Mouse (Mus musculus) cerebellum, adult 2 months (tissue): ENCODE data around the gene Agap1.

Source experiments
- CTCF ChIP-seq: fragments of 200-500 bp; IDR thresholded peaks from 2 replicates; pipeline ENCODE4 v1.5.1; 2011; ENCODE audit warnings: low read depth, mild to moderate bottlenecking, control low read depth, low read length, moderate library complexity, borderline replicate concordance; ENCODE audit not compliant: insufficient read depth
- POLR2A ChIP-seq: fragments of 200-500 bp; IDR thresholded peaks from 2 replicates; pipeline ENCODE4 v1.6.1; 2011; ENCODE audit warnings: low read length, control low read depth, borderline replicate concordance; ENCODE audit not compliant: insufficient read depth

DNA sequence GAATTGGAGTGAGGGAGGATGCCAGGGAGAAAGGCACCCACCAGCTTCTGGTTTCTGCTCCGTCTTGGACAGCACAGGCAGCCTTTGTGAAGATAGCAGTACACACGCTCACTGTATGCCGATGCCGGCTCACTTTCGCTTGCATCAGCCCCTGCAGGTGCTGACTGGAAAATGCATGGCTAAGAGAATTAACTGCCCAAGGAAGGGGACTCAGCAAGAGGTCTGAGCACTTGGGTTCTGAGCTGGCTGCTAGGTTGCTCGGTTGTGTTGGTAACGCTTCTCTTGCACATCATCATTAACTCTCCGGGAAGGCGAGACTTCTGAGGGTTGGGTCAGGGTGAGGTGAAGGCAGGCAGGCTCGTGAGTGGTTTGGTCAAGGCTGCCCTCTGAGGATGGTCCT lies 467.2 kb downstream of the Agap1 start:
- TF ChIP-seq CTCF, result no peak
- TF ChIP-seq POLR2A, result no peak
